Mouse (Mus musculus): ENCODE results near the gene Dscam.

Dscam gene

GRCm38 (mm10) chr16:96700551-96700950, 470.0 kb downstream of the Dscam start:
- DNase-seq, result no peak

DNA sequence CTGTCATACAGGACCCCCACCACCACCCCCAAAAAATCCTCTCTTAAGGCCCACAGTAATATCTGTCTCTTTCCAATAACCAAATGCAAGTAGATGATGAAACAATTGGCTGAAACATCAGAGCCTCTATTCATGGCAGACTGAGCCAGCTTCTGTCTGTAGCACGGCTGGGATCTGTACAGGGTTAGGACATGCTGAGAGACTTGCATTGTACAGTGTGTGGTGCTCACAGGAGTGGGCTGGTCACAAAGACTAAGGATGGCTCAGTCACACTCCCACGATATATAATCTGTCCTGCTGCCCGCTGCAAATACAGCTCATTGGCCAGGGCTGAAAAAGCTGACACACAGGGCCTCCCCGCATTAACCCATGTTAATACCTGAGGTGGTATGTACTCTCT, 474.7 kb downstream of the Dscam start:
- no peak for DNase-seq

- no peak for DNase-seq
These were observed 479.0 kb downstream of the Dscam start for GRCm38 (mm10) chr16:96691576-96691975.

DNA sequence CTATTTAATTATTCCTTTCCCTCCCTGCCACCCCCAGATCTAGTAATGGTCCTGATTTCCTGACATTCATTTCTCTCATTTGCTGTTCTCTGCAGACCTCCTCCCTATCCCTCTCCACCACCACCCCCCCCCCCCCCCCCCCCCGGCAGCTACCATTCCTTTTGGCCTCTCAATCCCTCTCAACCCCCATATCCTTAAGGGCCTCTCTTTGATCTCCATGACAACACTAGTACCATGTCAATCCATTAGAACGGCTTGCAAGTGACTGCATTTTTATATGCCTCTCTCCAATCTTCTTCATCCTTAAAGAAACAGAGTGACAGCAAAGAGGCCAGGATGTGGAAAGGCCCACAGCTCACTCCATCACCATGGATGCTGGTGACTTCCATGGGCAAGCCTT, 480.5 kb downstream of the Dscam start:
- DNase-seq, result no peak

GRCm38 (mm10) chr16:96689419-96689818, 481.1 kb downstream of the Dscam start:
- no peak for DNase-seq

- DNase-seq, result no peak
These were observed 485.5 kb downstream of the Dscam start for GRCm38 (mm10) chr16:96685065-96685464.

DNA sequence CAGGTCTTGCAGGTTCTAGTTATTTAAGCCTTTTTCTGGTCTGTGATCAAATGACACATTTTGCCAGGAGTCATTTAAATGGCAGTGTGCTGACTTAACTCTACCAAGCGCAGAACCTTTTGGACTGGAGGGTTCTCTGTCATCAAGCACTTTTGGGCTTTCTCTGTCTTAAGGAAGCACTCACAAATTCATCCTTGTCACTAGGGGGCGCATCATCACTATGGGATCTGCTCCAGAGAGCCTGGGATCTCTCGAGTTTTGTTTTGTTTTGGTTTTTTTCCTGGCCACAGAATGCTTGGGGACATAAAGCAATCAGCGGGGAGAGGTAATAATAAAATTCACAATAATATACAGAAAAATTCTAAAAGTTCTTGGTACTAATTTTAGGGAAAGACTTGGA, 486.0 kb downstream of the Dscam start:
- DNase-seq, result peak; percentile 57 to 82

GRCm38 (mm10) chr16:96682289-96682972, 488.1 kb downstream of the Dscam start:
- DNase-seq, result no peak

DNA sequence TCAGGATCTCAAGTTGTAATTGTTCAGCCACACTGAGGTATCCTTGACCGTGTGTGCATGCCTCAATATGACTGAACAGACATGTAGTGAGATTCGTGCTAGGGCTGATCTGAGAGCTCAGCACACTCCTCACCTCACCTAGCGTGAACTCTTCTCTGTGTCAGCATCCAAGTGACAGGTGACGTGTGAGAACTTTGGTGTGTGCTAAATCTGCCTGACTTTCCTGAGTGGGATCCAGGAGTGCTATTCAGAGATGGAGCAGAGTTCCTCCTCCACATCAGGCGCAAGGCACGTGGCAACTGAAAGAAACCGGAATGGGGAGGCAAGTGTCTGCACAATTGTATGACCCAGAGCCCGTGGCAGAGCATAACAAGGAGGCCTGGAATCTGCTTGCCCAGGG, 490.6 kb downstream of the Dscam start:
- no peak for DNase-seq

DNA sequence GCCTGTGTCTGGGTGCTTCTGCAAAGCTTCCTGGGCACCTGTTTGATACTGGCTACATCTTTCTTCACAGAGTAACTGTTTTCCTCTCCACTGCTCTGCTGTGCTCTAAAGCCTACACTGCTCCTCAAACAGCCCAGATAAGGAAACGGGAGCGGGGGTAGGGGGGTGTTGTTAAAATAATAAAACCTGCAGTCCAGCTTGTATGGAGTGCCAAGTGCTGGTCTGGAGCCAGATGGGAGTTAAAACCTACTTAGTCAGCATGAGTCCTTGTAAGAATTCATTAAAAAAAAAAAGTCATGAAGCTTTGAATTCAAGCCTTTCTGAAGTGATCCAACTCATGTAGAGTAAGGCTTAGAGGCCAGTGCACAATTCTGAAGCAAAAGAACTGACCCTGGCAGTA, 493.1 kb downstream of the Dscam start:
- no peak for DNase-seq

DNA sequence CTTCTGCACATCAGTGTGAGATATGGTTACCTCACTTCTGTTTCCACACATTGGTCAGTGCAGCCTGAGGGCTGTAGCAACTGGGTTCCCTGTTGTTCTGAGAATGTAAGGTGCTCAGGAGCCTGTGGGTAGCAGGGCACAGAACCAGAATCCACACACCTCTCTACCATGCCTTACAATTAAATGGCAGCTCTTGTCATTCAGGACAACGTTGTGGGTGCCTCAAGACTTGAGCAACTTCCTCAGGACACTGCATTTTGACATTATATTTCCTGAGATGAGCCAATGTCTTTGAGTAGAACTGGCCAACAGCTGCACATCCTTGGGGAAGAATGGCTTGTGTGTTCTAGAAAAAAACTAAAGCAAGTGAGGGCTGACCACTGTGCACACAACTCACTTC, 493.9 kb downstream of the Dscam start:
- no peak for DNase-seq

DNA sequence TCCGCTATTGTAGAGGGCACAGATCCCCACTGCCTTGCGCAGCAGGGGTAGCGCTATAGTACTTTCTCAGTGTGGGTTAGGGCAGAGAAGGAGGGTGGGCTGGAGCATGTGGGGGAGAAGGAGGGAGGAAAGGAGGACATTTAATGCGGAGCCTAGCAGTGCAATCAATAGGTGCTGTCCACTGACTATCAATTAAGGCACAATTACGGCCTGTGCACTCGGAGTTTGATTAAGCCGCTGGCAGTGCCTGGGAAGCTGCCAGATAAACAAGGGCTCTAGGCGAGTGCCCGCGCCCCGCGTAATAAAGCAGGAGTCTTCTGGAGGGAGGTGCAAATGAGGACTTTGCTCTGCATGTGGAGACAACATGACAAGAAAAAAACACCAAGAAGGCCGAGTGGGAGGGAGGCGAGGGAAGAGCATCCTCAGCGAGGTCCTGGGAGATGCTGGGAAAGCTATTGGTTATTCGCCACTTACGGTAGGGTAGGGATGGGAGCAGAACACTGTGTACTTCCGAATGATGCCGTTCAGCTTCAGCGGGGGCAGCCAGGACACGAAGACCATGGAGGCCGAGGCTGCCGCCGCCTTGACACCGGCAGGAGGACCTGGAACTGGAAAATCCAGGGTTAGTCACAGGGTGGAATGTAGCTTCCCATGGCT, 497.2 kb downstream of the Dscam start:
- no peak for DNase-seq

DNA sequence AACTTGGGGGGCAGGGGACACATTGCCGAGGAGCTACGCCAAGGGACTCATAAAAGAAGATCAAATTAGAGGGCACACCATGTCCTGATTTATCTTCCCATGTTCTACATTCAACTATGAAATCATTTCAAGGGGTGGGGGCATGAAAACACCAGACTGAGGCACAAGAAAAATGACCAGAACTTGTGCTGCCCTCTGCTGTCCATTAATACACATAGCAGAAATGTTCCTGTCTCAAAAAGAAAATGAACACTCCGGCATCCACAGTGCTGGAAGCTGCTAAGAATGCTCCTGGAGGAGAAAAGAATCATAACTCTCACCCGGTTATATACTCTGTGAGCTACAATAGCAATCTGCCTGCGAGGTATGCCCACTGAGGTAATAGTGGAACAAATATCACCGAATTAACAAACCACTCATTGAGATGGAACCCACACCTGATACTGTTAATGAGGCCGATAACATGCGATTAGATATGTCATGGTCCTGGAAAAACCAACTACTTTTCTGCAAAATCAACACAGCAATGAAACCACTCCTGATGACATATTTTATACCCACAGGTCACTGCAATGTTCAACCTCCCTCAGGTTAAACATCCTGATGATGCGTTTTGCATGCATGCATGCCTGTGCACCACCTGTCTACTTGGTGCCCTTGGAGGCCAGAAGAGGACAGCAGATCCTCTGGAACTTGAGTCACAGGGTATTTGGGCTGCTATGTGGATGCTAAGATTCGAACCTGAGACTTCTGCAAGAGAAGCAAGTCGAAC, 498.8 kb downstream of the Dscam start:
- peak; percentile 24 to 44 for DNase-seq

DNA sequence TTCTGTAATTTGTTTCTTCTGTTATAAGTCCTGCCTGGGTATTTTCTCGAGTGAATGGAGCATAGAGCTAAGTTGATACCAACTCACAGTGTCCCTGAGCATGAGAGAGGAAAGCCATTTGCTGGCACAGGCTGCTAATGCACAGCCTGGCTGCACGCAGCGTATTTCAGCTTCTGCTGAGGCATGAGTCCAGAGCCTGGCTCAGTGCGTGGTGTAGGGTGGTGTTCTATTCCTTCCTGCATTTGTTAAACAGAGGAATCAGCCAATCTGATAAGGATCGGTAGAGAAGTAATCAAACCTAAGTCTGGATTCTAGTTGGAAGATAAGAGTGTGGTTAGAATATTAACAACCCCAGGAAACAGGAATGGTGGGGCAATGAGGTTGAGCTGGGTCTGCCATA, 500.8 kb downstream of the Dscam start:
- peak in 1 of 2 experiments; percentile 31 for DNase-seq

GRCm38 (mm10) chr16:96668478-96668877, 502.1 kb downstream of the Dscam start:
- no peak for DNase-seq

- no peak for DNase-seq
These were observed 509.5 kb downstream of the Dscam start for GRCm38 (mm10) chr16:96661073-96661472.

- no peak for DNase-seq
These were observed 511.3 kb downstream of the Dscam start for GRCm38 (mm10) chr16:96659275-96659674.

- DNase-seq, result no peak
These were observed 515.0 kb downstream of the Dscam start for GRCm38 (mm10) chr16:96655548-96655947.

GRCm38 (mm10) chr16:96654054-96654453, 516.5 kb downstream of the Dscam start:
- no peak for DNase-seq

- DNase-seq, result no peak
These were observed 519.1 kb downstream of the Dscam start for GRCm38 (mm10) chr16:96651444-96651843.

GRCm38 (mm10) chr16:96640101-96640500, 530.5 kb downstream of the Dscam start:
- DNase-seq, result no peak

- DNase-seq, result peak in 1 of 2 experiments; percentile 33
These were observed 534.6 kb downstream of the Dscam start for GRCm38 (mm10) chr16:96635916-96636315.

DNA sequence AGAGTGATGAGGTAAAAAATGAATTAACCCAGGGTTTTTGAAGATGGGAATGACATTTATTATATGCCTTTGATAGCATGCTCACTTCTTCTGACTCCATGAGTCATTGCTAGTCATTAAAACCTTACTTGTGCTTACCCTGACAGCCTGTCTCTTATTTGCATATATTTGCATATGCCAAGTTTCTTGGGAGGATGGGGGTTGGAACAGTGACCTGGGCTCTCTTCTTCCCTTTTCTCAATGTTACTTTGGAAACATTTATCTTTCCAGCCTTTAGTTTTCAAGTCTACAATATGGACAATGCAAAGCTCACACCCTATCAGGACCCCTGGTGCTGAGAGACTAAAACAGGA, 535.8 kb downstream of the Dscam start:
- DNase-seq, result no peak
